Mouse (Mus musculus) kidney, adult 2 months (tissue): ENCODE measurements around the gene Crybb3. TPM values are rescaled to one million over a fixed set of nuclear protein-coding genes. Genes with fewer than 3 reads are reported as not detected.
A peak's percentile ranks its signal among the peaks of the same experiment; 100 is the strongest.

Source experiments
- DNase-seq: peaks from one replicate; pipeline ENCODE4 v3.0.0; 2021
- H3K27ac ChIP-seq: fragments of 200-500 bp; 2 replicates; pipeline ENCODE4 v1.5.1; 2012; ENCODE audit warnings: low read depth, low read length, control low read depth, inconsistent platforms; ENCODE audit not compliant: insufficient read depth
- H3K27me3 ChIP-seq: fragments of 200-500 bp; replicated peaks from 2 replicates; pipeline ENCODE4 v1.6.1; 2012; ENCODE audit warnings: mild to moderate bottlenecking, moderate library complexity, low read length, inconsistent platforms; ENCODE audit not compliant: control insufficient read depth, insufficient read depth
- H3K36me3 ChIP-seq: fragments of 200-500 bp; 2 replicates; pipeline ENCODE4 v1.6.1; 2012; ENCODE audit warnings: mild to moderate bottlenecking, moderate library complexity, low read length, inconsistent platforms; ENCODE audit not compliant: control insufficient read depth, insufficient read depth
- H3K4me1 ChIP-seq: fragments of 200-500 bp; 2 replicates; pipeline ENCODE4 v1.6.1; 2011; ENCODE audit warnings: low read length; ENCODE audit not compliant: control insufficient read depth, insufficient read depth
- H3K4me3 ChIP-seq: fragments of 200-500 bp; 2 replicates; pipeline ENCODE4 v1.5.1; 2011; ENCODE audit warnings: mild to moderate bottlenecking, low read depth, low read length, control low read depth; ENCODE audit not compliant: insufficient read depth
- CTCF ChIP-seq: fragments of 200-500 bp; conservative IDR thresholded peaks from 2 replicates; pipeline ENCODE4 v1.5.1; 2011; ENCODE audit warnings: low read depth, mild to moderate bottlenecking, control low read depth, low read length, moderate library complexity, mixed read lengths; ENCODE audit not compliant: insufficient read depth, insufficient read length
- POLR2A ChIP-seq: fragments of 200-500 bp; IDR thresholded peaks from one replicate; pipeline ENCODE4 v1.6.1; 2011; ENCODE audit warnings: low read depth, low read length, control low read depth
- WGBS: fragments of 180-500 bp; shearing (Covaris S2); methylation state at CpG from one replicate; pipeline ENCODE4 v1.1.7; 2018; 5-methylcytosine and 5-hydroxymethylcytosine counted together
- polyA plus RNA-seq: library from polyadenylated mRNA; depleted of rRNA; stranded (reverse); fragments of >200 nt; gene quantifications from 2 replicates; pipeline ENCODE4 v1.2.3, GENCODE M21; 2012; rRNA removed

Gene Crybb3
- polyA plus RNA-seq, 1 experiment = 2.8 TPM

GRCm38 (mm10) chr5:113035094-113036047 lies 46.0 kb downstream of the Crybb3 start:
- Histone ChIP-seq H3K36me3 (no peaks in the 10 kb centered on the region), H3K4me1 (no peaks in the 10 kb centered on the region), H3K4me3 (no peak overlapping the region), H3K27ac (no peak overlapping the region), H3K27me3 (no peaks in the 10 kb centered on the region)
- TF ChIP-seq POLR2A = no peak
- TF ChIP-seq CTCF = no peak
- WGBS = 55% methylated on average over 10 of the region's 10 CpGs
- DNase-seq = no peak

- TF ChIP-seq POLR2A (no peak), CTCF (no peak)
- H3K4me1 ChIP-seq = no peaks in the 10 kb centered on the region
- H3K4me3 ChIP-seq = no peak overlapping the region
- DNase-seq = no peak
- no peak overlapping the region for H3K27ac ChIP-seq
- no peaks in the 10 kb centered on the region for H3K27me3 ChIP-seq
- 61% methylated on average over 15 of the region's 15 CpGs for WGBS
- no peaks in the 10 kb centered on the region for H3K36me3 ChIP-seq
These were observed 50.1 kb downstream of the Crybb3 start for GRCm38 (mm10) chr5:113031201-113031754.

- DNase-seq = peak; percentile 15
- WGBS = 54% methylated on average over 3 of the region's 3 CpGs
- no peak overlapping the region for H3K27ac ChIP-seq
- H3K4me3 ChIP-seq = no peak overlapping the region
- no peak for TF ChIP-seq CTCF
- TF ChIP-seq POLR2A = no peak
- H3K4me1 ChIP-seq = no peaks in the 10 kb centered on the region
- no peaks in the 10 kb centered on the region for H3K36me3 ChIP-seq
- H3K27me3 ChIP-seq = no peaks in the 10 kb centered on the region
These were observed 51.3 kb downstream of the Crybb3 start for GRCm38 (mm10) chr5:113030082-113030481.

GRCm38 (mm10) chr5:113026706-113027105 lies 54.7 kb downstream of the Crybb3 start:
- no peaks in the 10 kb centered on the region for H3K27me3 ChIP-seq
- TF ChIP-seq CTCF = no peak

More at GRCm38 (mm10) chr5:113026706-113027105, 54.7 kb downstream of the Crybb3 start:
- WGBS = 85% methylated on average over 5 of the region's 5 CpGs
- Histone ChIP-seq H3K27ac (no peak overlapping the region), H3K36me3 (no peaks in the 10 kb centered on the region), H3K4me1 (0 out of 2 replicates have a peak, but pooled peaks cover 5% of the 10 kb centered on the region), H3K4me3 (no peak overlapping the region)
- DNase-seq = no peak

Other genes with a start within 250 kb of the Crybb3 start
- gene Myo18b, start 185.2 kb downstream of the Crybb3 start, polyA plus RNA-seq = 0.12 and 1.2 TPM in 2 replicates
- gene Grk3, start 65.8 kb downstream of the Crybb3 start, polyA plus RNA-seq = 5.2 and 5.9 TPM in 2 replicates
- not detected in 2 replicates for gene Crybb2, start 11.5 kb downstream of the Crybb3 start, polyA plus RNA-seq
- gene 2900026A02Rik, start 139.7 kb upstream of the Crybb3 start, polyA plus RNA-seq = 14.3 and 15.0 TPM in 2 replicates
- gene Tmem211, start 145.3 kb upstream of the Crybb3 start, polyA plus RNA-seq = not detected in 2 replicates
- gene Sgsm1, start 229.2 kb upstream of the Crybb3 start, polyA plus RNA-seq = 3.5 and 3.9 TPM in 2 replicates